Mouse (Mus musculus): Measurements from ENCODE around the gene Pkn1. TPM values are rescaled to one million over a fixed set of nuclear protein-coding genes. Genes with fewer than 3 reads are reported as not detected.
A peak's percentile ranks its signal among the peaks of the same experiment; 100 is the strongest.

Pkn1 gene
- total RNA-seq, 1 experiment from 2014 or later = 63.9 TPM

DNA sequence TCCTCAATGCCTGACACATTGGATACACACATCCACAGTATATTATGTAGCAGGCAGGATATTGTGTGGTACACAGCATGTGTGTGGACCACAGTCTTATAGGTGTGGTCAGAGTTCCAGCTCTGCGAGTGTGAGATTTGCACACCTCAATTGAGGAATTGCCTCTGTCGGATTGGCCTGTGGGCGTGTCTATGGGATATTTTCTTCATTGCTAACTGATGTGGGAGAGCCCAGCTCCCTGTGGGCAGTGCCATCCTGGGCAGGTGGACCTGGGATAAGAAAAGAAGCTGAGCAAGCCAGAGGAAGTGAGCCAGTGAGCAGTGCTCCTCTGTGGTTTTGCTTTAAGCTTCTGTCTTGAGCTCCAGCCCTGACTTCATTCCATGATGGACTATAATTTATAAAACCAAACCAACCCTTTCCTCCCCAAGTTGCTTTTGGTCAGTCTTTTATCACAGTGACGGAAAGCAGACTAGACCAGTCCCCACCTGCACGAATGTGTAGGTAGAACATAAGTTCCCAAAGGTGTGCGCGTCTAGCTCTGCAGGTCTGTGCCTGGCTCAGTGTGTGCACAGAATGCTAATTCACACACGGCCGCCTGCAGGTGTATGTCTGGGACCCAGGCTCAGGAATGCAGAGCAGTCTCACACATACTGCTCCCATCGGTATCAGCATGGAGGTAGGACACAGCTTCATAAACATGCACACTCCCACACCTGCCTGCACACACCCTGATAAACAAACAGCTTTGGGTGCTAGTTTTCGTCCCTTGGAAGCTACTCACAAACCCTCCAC lies 4.4 kb downstream of the Pkn1 start:
- no peak for ATAC-seq (replicated peaks; ENCODE audit: low read depth, poor library complexity, severe bottlenecking)

DNA sequence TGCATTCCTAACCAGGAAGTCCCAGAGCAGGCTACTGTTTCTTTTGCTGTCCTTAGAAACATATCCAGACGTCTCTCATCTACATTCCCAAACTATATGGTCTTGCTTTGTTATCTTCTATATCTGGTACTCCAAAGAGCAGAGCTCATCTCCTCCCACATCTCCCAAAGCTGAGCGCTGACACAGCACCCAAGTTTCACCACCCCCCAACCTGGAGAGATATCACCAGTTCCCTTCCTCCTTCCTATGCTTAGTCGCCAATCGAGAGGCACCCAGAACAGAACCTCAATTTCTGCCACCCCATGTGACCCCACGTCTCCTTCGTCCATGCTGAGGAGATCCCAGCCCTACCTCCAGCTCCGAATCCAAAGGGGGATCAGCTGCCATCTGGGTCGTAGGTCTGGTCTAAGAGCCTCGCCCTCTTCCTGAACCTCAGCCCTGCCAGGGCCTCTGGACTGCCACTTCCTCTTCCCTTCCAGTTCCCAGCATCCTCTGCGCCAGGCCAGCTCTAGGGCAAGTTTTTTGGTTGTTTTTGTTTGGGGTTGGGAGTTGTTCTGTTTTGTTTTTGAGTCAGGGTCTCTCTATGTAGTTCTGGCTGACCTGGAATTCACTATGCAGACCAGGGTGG lies 5.3 kb downstream of the Pkn1 start:
- peak; percentile 48 for ATAC-seq (replicated peaks; ENCODE audit: low read depth, poor library complexity, severe bottlenecking)

DNA sequence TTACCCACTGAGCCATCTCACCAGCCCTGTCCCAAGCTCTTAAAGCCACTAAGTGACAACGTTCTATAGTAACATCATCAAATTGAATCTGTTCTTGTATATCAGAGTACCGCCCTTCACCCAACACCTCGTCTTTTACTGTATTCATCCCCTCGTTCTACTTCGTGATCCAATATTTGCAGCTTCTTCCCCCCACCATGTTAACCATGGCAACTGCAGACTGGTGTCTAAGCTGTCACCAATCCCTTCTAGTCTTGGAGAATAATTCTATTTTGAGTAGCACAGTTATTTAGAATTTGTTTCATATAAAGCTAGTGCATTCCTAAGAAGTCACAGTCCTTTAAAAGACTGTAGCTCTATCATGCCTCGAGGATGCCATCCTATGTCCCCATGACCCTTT lies 9.7 kb downstream of the Pkn1 start:
- ATAC-seq (replicated peaks; ENCODE audit: low read depth, poor library complexity, severe bottlenecking) = no peak

DNA sequence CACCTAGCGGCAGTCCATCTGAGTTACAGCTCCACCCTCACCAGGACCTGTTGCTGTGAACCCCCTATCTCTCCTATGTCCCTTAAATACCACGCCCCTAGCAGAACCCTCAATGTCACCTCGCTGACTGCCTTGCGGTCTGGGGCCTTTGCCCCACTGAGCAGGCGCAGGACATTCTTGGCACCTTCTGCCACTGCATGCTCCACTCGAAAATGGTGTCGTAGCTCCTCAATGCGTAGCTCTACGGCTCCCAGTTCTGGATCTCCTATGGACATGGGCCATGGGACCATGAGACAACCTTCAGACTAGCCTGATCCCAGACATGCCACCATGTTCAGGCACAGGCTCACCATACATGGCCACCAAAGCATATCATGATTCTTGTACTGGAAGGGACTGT lies 14.5 kb downstream of the Pkn1 start:
- ATAC-seq (replicated peaks; ENCODE audit: low read depth, poor library complexity, severe bottlenecking) = no peak

DNA sequence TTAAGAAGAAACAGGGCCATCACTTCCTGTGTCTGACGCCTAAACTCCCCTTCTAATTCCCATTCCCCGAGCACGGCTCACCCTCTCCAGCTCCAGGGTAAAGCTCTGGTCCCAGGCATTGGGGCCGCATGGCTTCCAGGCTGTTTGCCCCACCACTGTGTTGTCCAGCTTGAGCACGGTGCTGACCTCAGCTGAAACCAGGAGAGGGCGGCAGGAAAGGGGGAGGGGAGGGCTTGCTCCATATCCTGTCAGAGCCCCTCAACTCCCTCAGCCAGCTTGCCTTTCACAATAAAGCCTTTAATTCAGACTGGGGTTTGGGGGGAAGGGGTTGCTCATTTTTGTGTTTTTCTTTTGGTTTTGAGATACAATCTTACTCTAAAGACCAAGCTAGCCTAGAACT lies 17.9 kb downstream of the Pkn1 start:
- no peak for ATAC-seq (replicated peaks; ENCODE audit: low read depth, poor library complexity, severe bottlenecking)

DNA sequence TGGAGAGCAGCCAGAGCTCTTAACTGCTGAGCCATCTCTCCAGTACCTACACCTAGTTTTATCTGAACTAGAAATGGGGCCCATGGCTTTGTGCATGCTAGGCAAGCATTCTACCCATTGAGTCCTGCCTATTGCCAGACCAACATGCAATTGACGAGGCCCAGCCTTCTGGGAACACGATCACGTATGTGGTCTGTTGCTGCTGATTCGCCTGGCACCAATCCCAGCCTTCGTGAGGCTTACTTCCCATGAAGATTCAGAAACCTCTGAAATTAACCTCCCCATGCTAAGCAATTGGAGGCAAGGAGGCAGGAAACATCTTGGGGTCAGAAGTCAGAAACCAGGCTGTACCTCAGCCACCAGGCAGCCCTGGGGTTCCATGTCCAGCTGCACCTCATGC lies 18.4 kb downstream of the Pkn1 start:
- ATAC-seq (replicated peaks; ENCODE audit: low read depth, poor library complexity, severe bottlenecking) = no peak

DNA sequence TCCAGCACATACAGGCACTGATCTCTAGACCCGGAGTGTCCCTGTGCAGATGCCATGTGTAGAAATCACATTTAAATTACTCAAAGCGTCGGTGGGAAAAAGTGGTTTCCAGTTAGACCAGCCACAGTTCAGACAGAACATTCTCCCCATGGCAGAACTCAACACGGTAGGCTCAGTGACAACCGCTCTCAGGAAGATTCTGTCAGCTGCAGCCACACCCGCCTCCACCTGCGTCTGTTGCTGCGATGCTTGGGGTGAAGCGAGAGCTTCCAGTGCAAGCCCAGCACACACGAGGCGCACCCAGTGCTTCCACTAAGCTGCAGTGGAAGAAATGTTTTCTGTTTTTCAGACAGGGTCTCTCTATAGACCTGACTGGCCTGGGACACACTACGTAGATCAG lies 19.1 kb downstream of the Pkn1 start:
- no peak for ATAC-seq (replicated peaks; ENCODE audit: low read depth, poor library complexity, severe bottlenecking)

DNA sequence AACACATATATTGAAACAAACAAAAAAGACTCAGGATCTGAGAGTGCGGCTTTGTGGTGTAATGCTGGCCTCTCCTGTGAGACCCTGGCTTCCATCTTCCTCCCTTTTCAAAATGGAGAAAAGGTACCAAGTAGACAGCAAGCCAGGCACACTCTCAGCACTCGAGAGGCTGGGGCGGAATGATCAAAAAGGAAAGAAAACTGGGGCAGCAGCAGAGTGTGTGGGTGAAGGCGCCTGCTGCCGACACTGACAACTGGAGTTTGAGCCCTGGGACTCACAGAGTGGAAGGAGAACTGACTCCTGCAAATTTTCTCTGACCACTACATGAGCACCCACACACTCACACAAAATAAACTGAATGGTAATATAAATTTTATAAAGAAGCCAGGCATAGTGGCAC lies 24.5 kb downstream of the Pkn1 start:
- no peak for ATAC-seq (replicated peaks; ENCODE audit: low read depth, poor library complexity, severe bottlenecking)

DNA sequence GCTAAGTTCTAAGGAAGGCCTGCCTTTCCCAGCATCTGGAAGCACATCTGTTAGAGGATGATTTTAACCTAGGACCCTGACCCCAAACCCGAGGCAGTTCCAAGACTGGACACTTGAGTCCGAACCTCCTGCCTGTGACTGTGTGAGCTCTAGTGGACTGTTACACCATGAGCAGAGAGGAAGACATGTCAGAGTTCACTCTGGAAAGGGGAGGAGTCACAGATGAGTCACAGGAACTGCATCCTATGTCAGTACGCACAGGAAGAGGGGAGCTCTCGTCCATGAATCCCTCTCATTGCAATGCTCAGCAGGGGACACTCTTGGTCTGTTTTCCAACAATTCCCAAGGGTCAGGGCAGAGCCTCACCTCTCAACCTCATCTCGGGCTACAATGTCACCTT lies 26.0 kb downstream of the Pkn1 start:
- ATAC-seq (replicated peaks; ENCODE audit: low read depth, poor library complexity, severe bottlenecking) = no peak

DNA sequence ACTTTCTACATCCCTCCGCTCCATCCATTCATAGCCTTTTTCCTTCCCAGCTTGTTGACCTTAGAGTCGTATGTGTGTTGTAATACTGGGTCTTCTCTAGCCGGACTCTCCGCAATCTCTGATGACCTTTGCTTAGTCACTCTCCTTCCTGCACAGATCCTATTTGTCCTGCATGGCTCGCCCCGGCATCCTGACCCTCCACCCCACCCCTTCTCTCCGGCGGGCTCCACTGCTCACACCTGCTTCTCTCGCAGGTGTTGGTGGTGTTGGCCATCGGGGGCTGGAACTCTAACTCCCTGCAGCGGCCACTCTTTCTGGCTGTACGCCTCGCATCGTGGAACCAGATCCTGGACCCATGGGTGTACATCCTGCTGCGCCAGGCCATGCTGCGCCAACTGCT lies 30.0 kb downstream of the Pkn1 start:
- no peak for ATAC-seq (replicated peaks; ENCODE audit: low read depth, poor library complexity, severe bottlenecking)

DNA sequence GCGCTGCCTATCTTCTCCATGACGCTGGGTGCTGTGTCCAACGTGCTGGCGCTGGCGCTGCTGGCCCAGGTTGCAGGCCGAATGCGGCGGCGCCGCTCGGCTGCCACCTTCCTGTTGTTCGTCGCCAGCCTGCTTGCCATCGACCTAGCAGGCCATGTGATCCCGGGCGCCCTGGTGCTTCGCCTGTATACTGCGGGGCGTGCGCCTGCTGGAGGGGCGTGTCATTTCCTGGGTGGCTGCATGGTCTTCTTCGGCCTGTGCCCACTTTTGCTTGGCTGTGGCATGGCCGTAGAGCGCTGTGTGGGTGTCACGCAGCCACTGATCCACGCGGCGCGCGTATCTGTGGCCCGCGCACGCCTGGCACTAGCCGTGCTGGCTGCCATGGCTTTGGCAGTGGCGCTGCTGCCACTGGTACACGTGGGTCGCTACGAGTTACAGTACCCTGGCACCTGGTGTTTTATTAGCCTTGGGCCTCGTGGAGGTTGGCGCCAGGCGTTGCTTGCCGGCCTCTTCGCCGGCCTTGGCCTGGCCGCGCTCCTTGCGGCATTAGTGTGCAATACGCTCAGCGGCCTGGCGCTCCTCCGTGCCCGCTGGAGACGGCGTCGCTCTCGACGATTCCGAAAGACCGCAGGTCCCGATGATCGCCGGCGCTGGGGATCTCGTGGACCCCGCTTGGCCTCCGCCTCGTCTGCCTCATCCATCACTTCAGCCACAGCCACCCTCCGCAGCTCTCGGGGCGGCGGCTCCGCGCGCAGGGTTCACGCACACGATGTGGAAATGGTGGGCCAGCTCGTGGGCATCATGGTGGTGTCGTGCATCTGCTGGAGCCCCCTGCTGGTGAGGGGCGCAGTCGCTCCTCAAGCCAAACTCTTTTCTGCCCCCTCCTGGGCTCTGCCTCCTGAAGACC lies 30.7 kb downstream of the Pkn1 start:
- peak; percentile 61 for ATAC-seq (replicated peaks; ENCODE audit: low read depth, poor library complexity, severe bottlenecking)

DNA sequence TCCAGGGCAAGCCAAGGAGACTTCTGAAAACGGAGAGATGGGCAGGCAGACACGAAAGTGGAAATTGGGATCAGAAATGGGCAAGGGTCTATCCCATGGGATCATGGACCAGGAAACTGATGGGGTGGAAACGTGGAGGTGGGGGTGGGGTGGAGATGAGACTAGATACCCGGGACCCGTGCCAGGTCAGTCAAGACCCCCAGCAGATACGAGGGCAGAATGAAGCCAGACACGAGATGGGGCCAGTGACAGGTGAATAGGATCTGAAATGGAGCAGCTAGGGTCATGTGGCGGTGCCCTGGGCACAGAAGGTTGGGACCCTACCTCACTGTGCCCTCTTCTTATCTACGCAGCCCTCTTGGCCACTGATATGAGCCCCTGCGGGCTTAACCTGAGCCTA lies 31.5 kb downstream of the Pkn1 start:
- ATAC-seq (replicated peaks; ENCODE audit: low read depth, poor library complexity, severe bottlenecking) = no peak

DNA sequence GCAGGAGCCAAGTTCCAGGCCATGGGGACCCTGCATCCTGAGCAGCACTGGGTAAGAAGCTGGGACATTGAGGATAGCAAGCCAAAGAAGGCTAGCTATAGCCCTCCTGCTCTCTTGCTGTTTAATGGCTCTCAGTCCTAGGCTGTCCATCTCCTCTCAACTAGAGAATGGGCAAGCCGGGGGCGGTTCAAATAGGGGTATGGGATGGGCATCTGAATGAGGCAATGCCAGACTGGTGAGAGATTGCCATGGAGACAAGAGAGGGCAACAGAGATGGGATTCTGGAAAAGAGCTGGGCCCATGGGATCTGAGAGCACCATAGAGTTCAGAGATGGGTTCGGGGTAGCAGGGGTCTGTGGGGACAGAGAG lies 32.1 kb downstream of the Pkn1 start:
- ATAC-seq (replicated peaks; ENCODE audit: low read depth, poor library complexity, severe bottlenecking) = no peak

DNA sequence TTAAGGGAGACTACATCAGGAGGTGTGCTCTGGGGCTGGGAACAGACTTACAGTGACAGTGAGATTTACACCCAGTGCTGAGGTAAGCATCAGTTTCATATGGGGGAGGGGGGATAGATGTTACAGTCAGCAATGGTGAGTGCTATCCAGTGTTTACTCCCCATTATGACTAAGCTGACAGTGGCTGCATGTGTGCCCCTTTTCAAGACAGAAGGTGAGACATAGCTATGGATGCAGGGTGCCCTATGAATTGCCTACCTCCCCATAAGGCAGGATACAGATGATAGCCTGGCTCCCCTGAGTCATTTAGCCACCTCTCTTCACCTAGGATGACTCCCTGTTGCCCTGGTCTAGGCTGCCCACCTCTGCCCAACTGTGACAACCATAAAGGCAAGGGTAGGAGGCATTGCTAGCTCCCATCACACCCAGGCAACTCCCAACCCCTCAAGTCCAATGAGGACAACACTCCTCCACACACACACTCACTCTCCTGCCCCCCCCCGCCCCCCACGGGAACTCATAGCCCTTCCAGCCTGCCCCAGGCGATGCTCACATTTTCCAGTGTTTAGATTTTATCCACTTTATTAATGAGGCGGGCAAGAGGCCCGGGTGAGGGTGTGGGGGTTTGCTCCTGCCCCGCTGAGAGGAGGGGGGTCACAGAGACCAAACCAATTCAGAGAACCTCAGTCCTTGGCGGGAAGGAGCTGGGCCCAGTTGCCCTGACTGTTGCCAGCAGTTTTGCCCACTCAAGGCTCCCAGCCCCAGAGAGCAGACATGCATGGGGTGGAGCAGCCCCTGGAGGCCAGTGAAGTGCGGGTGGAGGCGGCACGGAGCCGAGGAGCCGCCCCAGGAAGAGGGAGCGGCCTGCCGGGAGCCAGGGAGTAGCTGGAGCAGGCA lies 32.8 kb downstream of the Pkn1 start, which contains the start of gene Ptger1:
Ptger1 (plus strand) TSS at position 710 of the 897 bp plus-strand sequence.
- no peak for ATAC-seq (replicated peaks; ENCODE audit: low read depth, poor library complexity, severe bottlenecking)

DNA sequence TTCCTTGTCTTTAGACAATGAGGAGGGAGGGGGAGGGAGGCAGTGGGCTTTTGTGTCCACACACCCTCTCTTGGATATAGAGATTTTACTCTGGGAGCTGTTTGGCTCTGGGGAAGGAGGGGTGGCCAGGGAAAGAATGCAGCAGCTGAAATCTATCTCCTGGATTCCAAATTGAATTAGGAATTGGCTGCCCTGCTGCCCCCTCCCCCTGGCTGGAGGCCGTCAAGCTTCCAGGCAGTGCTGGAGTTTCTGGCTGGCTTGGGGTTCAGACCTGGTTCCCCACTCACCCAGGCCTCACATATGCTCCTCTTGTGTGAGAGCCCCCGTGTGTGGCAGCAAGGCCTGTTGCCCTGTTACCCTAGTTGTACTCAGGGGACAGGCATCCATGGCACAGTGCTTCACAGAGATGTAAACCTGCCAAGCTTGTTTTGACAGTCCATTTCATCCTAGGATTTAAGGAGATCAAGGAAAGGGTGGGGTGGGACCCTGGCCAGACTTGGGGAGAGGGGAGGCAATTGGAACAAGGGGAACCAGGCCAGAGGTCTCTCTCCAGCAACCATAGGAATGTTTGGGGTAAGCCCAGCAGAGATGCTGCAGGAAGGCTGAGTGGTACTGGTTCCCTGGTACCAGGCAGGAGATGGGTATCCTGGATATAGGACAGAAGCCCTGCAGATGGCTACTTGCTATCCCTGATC lies 33.9 kb downstream of the Pkn1 start:
- ATAC-seq (replicated peaks; ENCODE audit: low read depth, poor library complexity, severe bottlenecking) = no peak

DNA sequence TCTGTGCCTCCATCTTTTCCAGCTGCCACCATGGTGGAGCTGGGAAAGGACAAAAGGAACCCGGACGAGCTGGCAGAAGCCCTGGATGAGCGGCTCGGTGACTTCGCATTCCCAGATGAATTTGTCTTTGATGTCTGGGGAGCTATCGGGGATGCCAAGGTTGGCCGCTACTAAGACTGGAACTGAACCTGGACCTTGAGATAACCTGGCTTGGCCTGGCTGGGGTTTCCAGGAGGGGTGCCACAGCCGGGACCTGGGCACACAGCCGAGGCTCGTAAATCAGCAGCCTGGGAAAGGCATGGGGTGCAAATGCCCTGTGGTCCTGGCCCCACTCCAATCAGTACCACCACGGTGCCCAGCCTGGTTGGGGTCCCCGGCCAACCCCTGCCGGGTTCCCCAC lies 34.9 kb downstream of the Pkn1 start:
- ATAC-seq (replicated peaks; ENCODE audit: low read depth, poor library complexity, severe bottlenecking) = no peak

DNA sequence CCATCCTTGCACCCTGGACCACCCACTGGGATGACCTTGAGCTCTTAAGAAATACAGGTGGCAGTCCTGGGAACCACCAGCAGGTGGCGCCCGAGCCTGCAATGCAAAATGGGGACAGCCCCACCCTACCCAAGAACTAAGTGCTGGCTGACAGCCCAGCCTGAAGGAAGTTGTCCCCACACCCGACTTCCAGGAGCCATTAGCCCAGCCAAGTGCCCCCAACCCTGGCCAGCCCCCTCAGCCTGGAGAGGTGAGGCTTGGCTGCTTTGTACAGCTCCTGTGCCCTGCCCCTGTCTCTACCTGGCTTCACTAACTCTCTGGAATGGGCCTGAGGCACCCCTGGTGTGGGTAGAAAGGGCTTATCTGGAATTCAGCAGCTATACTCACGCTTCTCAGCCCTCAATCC lies 36.6 kb downstream of the Pkn1 start:
- ATAC-seq (replicated peaks; ENCODE audit: low read depth, poor library complexity, severe bottlenecking) = peak; percentile 81

DNA sequence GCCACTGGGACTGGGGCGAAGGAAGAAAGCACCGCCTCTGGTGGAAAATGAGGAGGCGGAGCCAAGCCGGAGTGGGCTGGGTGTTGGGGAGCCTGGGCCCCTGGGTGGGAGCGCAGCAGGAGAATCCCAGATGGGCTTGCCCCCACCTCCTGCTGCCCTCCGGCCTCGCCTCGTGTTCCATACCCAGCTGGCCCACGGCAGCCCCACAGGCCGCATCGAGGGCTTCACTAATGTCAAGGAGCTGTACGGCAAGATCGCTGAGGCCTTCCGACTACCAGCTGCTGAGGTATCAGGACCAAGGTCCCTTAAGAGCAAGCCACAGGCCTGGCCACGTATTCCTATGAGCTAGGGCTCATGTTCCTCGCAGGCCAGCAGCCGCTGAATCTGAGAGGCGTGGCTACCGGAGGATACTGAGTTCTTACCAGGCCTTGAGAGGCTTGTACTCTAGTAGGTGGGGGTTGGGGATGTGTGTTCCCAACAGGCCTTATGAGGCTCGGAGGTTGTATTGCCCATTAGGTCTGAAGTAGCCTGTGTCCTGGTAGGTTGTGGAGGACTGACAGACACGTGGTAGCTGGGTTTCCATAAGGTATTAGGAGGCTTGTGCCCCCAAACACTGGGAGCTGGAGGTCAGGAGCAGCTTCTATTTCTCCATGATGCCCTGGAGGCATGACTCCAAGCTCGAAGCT lies 37.8 kb downstream of the Pkn1 start:
- ATAC-seq (replicated peaks; ENCODE audit: low read depth, poor library complexity, severe bottlenecking) = no peak

DNA sequence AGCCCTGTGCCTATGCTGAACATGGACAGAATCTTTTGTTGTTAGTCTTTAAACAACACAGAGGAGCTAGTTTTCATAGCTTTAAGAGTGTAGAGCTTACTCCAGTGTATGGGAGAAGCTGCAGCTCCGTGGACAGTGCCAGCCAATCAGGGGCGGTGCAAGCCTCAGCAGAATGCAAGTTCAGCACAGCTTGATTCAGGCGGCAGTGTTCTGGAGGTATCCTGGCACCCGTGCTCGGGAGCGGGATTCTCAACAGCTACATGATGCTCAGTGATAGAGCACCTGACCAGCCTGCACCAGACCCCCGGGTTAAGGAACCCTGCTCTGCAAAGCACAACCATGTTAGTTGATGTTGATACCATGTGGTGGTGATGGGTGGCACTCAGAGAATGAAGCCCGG lies 38.4 kb downstream of the Pkn1 start:
- ATAC-seq (replicated peaks; ENCODE audit: low read depth, poor library complexity, severe bottlenecking) = no peak

All from common myeloid progenitor, adult 5-6 weeks (primary cell).